Mouse (Mus musculus): ENCODE measurements around the gene Cnnm3. TPM values are rescaled to one million over a fixed set of nuclear protein-coding genes. Genes with fewer than 3 reads are reported as not detected.

The Cnnm3 gene
- total and polyA plus RNA-seq, 3 experiments = 4.2 to 9.9 TPM; not detected in 1

DNA sequence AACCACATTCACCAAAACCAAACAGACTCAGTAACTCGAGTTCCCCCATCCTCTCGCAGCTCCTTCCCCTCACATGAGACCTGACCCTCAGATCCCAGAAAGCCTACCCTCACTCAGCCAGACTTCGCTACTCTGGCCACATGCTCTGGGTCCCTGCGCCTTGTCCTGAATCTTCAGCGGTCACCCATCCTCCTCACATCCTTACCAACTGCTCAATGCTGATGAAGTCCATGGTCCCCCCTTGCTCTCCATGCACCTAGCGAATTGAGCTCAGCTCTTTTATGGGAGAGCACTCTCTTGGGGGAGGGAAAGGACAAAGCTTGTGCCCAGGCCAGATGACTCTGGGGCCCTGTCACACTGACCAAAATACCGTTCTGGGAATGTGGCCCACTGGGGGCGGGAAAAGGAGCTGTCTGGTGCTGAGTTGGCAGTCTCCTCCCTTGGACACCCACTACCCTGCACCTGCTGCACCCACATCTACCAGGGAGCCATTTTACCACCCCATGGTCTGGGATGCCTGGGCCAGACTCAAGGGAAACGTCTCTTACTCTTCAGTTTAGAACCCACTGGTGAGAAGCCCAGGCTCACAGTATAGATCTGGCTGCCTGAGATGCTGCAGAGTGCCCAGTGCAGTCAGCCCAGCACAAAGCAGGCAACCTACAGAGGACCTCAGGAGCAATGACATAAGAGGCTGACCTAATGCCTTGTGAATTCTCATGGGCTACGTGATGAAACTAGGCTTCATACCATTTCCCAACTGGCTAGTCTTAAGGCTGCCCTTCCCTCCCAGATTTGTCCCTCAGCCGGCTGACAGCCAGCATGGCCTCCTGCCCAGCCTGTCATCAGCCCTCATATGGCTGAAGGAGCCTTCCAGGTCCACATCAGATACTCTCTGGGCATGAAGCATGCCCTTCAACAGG, 24.1 kb downstream of the Cnnm3 start:
- TF ChIP-seq ZMIZ1 (IDR thresholded peaks at IDR 0.05; ENCODE audit: low read depth, low read length) (no peak), HCFC1 (IDR thresholded peaks at IDR 0.05; ENCODE audit: low read depth, low read length) (no peak), TCF12 (IDR thresholded peaks at IDR 0.05; ENCODE audit: low read depth, low read length) (no peak), MYC (IDR thresholded peaks at IDR 0.05; ENCODE audit: low read depth, low read length) (no peak), NELFE (IDR thresholded peaks at IDR 0.05; ENCODE audit: low read depth, low read length) (no peak), ZC3H11A (IDR thresholded peaks at IDR 0.05; ENCODE audit: low read depth, low read length) (no peak), MAFK (IDR thresholded peaks at IDR 0.05; ENCODE audit: borderline replicate concordance, low read depth, low read length) (no peak), EP300 (IDR thresholded peaks at IDR 0.05; ENCODE audit: low read depth in 1 of 2, low read length in 2 of 2) (no peak), NRF1 (IDR thresholded peaks at IDR 0.05; ENCODE audit: insufficient read depth, low read depth, low read length, poor library complexity, severe bottlenecking) (no peak), GATA1 (IDR thresholded peaks at IDR 0.05; ENCODE audit: low read depth, low read length) (no peak), USF2 (IDR thresholded peaks at IDR 0.05; ENCODE audit: borderline replicate concordance in 1 of 2, insufficient read depth in 1 of 2, low read depth in 1 of 2, low read length in 2 of 2) (no peak), ETS1 (IDR thresholded peaks at IDR 0.05; ENCODE audit: low read depth, low read length) (no peak), TAL1 (IDR thresholded peaks at IDR 0.05; ENCODE audit: low read length) (no peak), POLR2AphosphoS2 (IDR thresholded peaks at IDR 0.05; ENCODE audit: low read length) (no peak), POLR2A (IDR thresholded peaks at IDR 0.05; ENCODE audit: control insufficient read depth in 1 of 2, insufficient read depth in 1 of 2, low read depth in 1 of 2, low read length in 2 of 2, poor library complexity in 1 of 2) (no peak), ZKSCAN1 (IDR thresholded peaks at IDR 0.05; ENCODE audit: low read depth, low read length) (no peak)
- Histone ChIP-seq H3K9me3 (replicated peaks; ENCODE audit: insufficient read depth, low read length) (no peaks in the 10 kb centered on the region), H3K9ac (ENCODE audit: control insufficient read depth, low read depth, low read length, poor library complexity, severe bottlenecking) (no peak overlapping the region), H3K4me1 (ENCODE audit: control insufficient read depth in 1 of 2, insufficient read depth in 2 of 2, low read length in 2 of 2) (peaks cover 0 to 4% of the 10 kb centered on the region in 2 experiments; a peak in 2 of 4 replicates), H3K79me2 (ENCODE audit: control insufficient read depth, insufficient read depth, low read length, poor library complexity) (no peaks in the 10 kb centered on the region), H3K27me3 (ENCODE audit: control insufficient read depth in 1 of 2, insufficient read depth in 2 of 2, low read length in 2 of 2) (no peaks in the 10 kb centered on the region), H3K27ac (ENCODE audit: control insufficient read depth, low read depth, low read length) (no peak overlapping the region), H3K36me3 (ENCODE audit: control insufficient read depth in 1 of 2, insufficient read depth in 2 of 2, low read length in 2 of 2) (no peaks in the 10 kb centered on the region), H3K4me3 (ENCODE audit: control insufficient read depth in 1 of 2, insufficient read depth in 1 of 2, low read depth in 2 of 2, low read length in 2 of 2) (no peak overlapping the region)
- DNase-seq (ENCODE audit: low read depth, low spot score) = no peak

- no peak for TF ChIP-seq POLR2A (IDR thresholded peaks at IDR 0.05; ENCODE audit: control insufficient read depth in 1 of 2, insufficient read depth in 1 of 2, low read depth in 1 of 2, low read length in 2 of 2, poor library complexity in 1 of 2)
- no peak for TF ChIP-seq UBTF (IDR thresholded peaks at IDR 0.05; ENCODE audit: borderline replicate concordance, insufficient read depth, low read depth, low read length)
- TF ChIP-seq ZC3H11A (IDR thresholded peaks at IDR 0.05; ENCODE audit: low read depth, low read length) = no peak
- no peak for TF ChIP-seq MAX (IDR thresholded peaks at IDR 0.05; ENCODE audit: low read length)
- no peak for TF ChIP-seq USF2 (IDR thresholded peaks at IDR 0.05; ENCODE audit: borderline replicate concordance in 1 of 2, insufficient read depth in 1 of 2, low read depth in 1 of 2, low read length in 2 of 2)
- no peak for TF ChIP-seq NRF1 (IDR thresholded peaks at IDR 0.05; ENCODE audit: insufficient read depth, low read depth, low read length, poor library complexity, severe bottlenecking)
- no peak for TF ChIP-seq E2F4 (IDR thresholded peaks at IDR 0.05; ENCODE audit: borderline replicate concordance, low read depth, low read length)
- TF ChIP-seq CHD2 (IDR thresholded peaks at IDR 0.05; ENCODE audit: low read length) = no peak
- TF ChIP-seq GABPA (IDR thresholded peaks at IDR 0.05; ENCODE audit: low read depth, low read length) = no peak
- no peak for TF ChIP-seq RAD21 (IDR thresholded peaks at IDR 0.05; ENCODE audit: low read depth, low read length)
- TF ChIP-seq SMC3 (IDR thresholded peaks at IDR 0.05; ENCODE audit: low read depth, low read length) = no peak
- no peak for TF ChIP-seq CHD1 (IDR thresholded peaks at IDR 0.05; ENCODE audit: low read depth, low read length)
- no peak for TF ChIP-seq JUND (IDR thresholded peaks at IDR 0.05; ENCODE audit: low read depth, low read length)
- no peak for TF ChIP-seq MYB (IDR thresholded peaks at IDR 0.05; ENCODE audit: low read depth, low read length)
- no peak for TF ChIP-seq EP300 (IDR thresholded peaks at IDR 0.05; ENCODE audit: low read depth in 1 of 2, low read length in 2 of 2)
- TF ChIP-seq ZMIZ1 (IDR thresholded peaks at IDR 0.05; ENCODE audit: low read depth, low read length) = no peak
- TF ChIP-seq ETS1 (IDR thresholded peaks at IDR 0.05; ENCODE audit: low read depth, low read length) = no peak
- no peak for TF ChIP-seq NELFE (IDR thresholded peaks at IDR 0.05; ENCODE audit: low read depth, low read length)
- Histone ChIP-seq H3K27ac (ENCODE audit: control insufficient read depth, low read depth, low read length) (no peak overlapping the region), H3K9ac (ENCODE audit: control insufficient read depth, low read depth, low read length, poor library complexity, severe bottlenecking) (no peak overlapping the region), H3K36me3 (ENCODE audit: control insufficient read depth in 1 of 2, insufficient read depth in 2 of 2, low read length in 2 of 2) (no peaks in the 10 kb centered on the region), H3K27me3 (ENCODE audit: control insufficient read depth in 1 of 2, insufficient read depth in 2 of 2, low read length in 2 of 2) (no peaks in the 10 kb centered on the region), H3K79me2 (ENCODE audit: control insufficient read depth, insufficient read depth, low read length, poor library complexity) (no peaks in the 10 kb centered on the region), H3K4me1 (ENCODE audit: control insufficient read depth in 1 of 2, insufficient read depth in 2 of 2, low read length in 2 of 2) (peaks cover 0 to 4% of the 10 kb centered on the region in 2 experiments; a peak in 2 of 4 replicates), H3K9me3 (replicated peaks; ENCODE audit: insufficient read depth, low read length) (no peaks in the 10 kb centered on the region), H3K4me3 (ENCODE audit: control insufficient read depth in 1 of 2, insufficient read depth in 1 of 2, low read depth in 2 of 2, low read length in 2 of 2) (no peak overlapping the region)
- no peak for DNase-seq (ENCODE audit: low read depth, low spot score)
Measured at GRCm38 (mm10) chr1:36536397-36536728, 24.7 kb downstream of the Cnnm3 start.

All from MEL (cell line).